Mouse (Mus musculus) embryonic facial prominence, embryonic 12.5 days (tissue): ENCODE results near the gene Inmt. TPM values are rescaled to one million over a fixed set of nuclear protein-coding genes. Genes with fewer than 3 reads are reported as not detected.

Source experiments
- ATAC-seq: fragments of 200-750 bp; cut with Nextera tagmentation; 2 replicates; pipeline ENCODE4 v1.8.0; 2017; ENCODE audit not compliant: insufficient number of reproducible peaks, insufficient read depth, low FRiP score, low TSS enrichment
- H3K27ac ChIP-seq: fragments of 300-500 bp; sonication (generic); 2 replicates; pipeline ENCODE4 v1.5.1; 2016; ENCODE audit warnings: mild to moderate bottlenecking
- H3K27me3 ChIP-seq: fragments of 300-500 bp; sonication (generic); 2 replicates; pipeline ENCODE4 v1.6.1; 2016; ENCODE audit warnings: mild to moderate bottlenecking, moderate library complexity
- H3K36me3 ChIP-seq: fragments of 300-500 bp; sonication (generic); 2 replicates; pipeline ENCODE4 v1.6.1; 2016; ENCODE audit warnings: mild to moderate bottlenecking
- H3K4me1 ChIP-seq: fragments of 300-500 bp; sonication (generic); 2 replicates; pipeline ENCODE4 v1.6.1; 2016
- H3K4me2 ChIP-seq: fragments of 300-500 bp; sonication (generic); replicated peaks from 2 replicates; pipeline ENCODE4 v1.6.1; 2016; ENCODE audit warnings: mild to moderate bottlenecking, moderate library complexity
- H3K4me3 ChIP-seq: fragments of 300-500 bp; sonication (generic); 2 replicates; pipeline ENCODE4 v1.5.1; 2016; ENCODE audit warnings: mild to moderate bottlenecking
- H3K9ac ChIP-seq: fragments of 300-500 bp; sonication (generic); 2 replicates; pipeline ENCODE4 v1.6.1; 2016; ENCODE audit warnings: mild to moderate bottlenecking, moderate library complexity
- H3K9me3 ChIP-seq: fragments of 300-500 bp; sonication (generic); 2 replicates; pipeline ENCODE4 v1.6.1; 2016; ENCODE audit warnings: mild to moderate bottlenecking, moderate library complexity
- WGBS: fragments of 180-500 bp; shearing (Covaris S2); methylation state at CpG from one replicate; pipeline ENCODE4 v1.1.7; 2016; 5-methylcytosine and 5-hydroxymethylcytosine counted together
- polyA plus RNA-seq: library from polyadenylated mRNA; unstranded; fragments of >200 nt; fragmentation: Nextera tagmentation; extraction: Ambion mirVana; gene quantifications from 2 replicates; pipeline ENCODE4 v1.2.1, GENCODE M21; 2016

Gene Inmt
- polyA plus RNA-seq: 2.4 and 2.6 TPM in 2 replicates

DNA sequence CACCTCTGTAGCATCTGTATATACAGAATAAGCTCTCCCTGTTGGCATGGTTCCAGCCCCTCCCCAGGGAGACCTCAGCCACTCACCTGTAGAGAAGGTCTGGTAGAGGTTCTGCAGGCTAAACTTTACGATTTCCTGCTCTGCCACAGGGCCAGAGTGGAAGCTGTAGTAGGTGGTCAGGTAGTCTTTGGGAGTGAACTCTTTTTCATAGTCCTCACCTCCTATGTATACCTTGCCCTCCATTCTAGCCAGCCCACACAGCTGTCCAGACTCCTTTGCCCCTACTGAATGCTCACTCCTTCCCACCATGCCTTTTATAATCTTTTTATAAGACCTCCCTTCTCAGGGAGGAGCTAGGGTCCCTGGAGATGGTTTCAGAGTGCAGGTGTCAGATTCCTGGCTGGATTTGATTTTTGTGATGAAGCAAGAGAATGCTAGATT lies at the start of gene Inmt:
TSS of gene Inmt (minus strand) at position 303 of the 441 bp plus-strand sequence.
- ATAC-seq: no peak
- H3K36me3 ChIP-seq: no peaks in the 10 kb centered on the region
- no peaks in the 10 kb centered on the region for H3K4me1 ChIP-seq
- no peaks in the 10 kb centered on the region for H3K27me3 ChIP-seq
- WGBS: 71% methylated on average over 1 of the region's 1 CpGs
- no peak within 1 kb of the TSS for H3K27ac ChIP-seq
- no peak within 1 kb of the TSS for H3K4me3 ChIP-seq
- H3K9ac ChIP-seq: no peak within 1 kb of the TSS
- H3K9me3 ChIP-seq: no peaks in the 10 kb centered on the region
- no peak within 1 kb of the TSS for H3K4me2 ChIP-seq

DNA sequence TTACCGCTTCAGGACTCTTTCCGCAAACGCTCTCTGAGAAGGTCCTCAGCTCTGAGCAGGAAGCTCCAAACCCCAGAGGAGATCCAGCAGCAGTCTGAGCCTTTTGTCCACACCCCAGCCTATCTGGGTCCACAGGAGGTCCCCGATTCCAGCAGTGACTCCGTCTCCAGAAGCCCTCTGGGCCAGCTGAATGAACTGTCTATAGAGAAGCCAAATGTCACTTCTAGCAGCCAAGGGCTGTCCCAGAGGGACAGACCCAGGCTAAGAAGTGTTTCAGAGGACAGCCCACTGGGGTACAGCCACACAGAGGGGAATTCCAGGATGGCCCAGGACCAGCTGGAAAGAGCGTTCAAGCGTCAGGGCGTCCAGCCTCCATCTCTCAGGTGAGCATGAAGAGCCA lies 49.1 kb upstream of the Inmt start:
- Histone ChIP-seq H3K9ac (no peak overlapping the region), H3K4me2 (no peak overlapping the region), H3K36me3 (peaks cover 34% of the 10 kb centered on the region), H3K27me3 (no peaks in the 10 kb centered on the region), H3K4me1 (no peaks in the 10 kb centered on the region), H3K9me3 (no peaks in the 10 kb centered on the region), H3K27ac (no peak overlapping the region), H3K4me3 (no peak overlapping the region)
- WGBS: 94% methylated on average over 8 of the region's 8 CpGs
- ATAC-seq: no peak

DNA sequence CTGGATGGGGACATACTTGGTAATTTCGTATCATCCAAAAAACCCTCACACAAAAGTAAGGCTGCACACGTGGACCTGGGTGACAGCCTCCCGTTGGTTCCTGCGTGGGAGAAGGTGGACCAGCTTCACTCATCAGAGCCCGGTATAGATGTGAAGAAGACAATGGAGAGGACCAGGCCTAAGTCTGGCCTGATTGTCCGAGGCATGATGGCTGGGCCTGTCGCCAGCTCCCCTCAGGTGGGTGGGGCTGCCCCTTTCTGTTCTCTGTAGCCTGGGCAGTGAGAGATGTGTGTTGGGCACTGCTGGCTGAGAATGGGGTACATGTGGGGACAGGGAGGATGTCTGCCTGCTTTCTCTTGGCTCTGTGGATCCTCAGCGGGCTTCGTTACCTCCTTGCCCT lies 43.4 kb upstream of the Inmt start:
- Histone ChIP-seq H3K4me2 (no peak overlapping the region), H3K9ac (no peak overlapping the region), H3K36me3 (peaks cover 46% of the 10 kb centered on the region), H3K27me3 (no peaks in the 10 kb centered on the region), H3K27ac (no peak overlapping the region), H3K4me3 (no peak overlapping the region), H3K9me3 (no peaks in the 10 kb centered on the region), H3K4me1 (no peaks in the 10 kb centered on the region)
- no peak for ATAC-seq
- WGBS: 92% methylated on average over 9 of the region's 9 CpGs

DNA sequence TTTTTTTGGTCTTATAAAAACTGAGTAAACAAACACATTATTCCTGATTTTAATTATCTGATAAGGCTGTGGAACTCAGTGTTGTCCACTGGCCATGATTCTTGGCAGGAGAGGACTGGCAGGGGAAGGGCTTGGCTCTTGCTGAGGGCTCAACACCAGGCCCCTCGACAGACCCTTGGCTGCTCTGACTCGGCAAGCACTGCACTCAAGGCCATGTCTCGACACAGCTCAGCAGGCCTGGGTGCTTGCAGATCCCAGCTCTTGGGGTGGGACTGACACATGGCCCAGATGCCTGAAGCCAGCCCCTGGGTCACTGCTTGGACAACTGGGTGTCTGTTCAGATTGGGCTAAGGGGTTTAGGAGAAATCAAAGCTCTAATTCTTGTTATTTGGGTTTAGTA lies 39.7 kb upstream of the Inmt start:
- H3K9ac ChIP-seq: no peak overlapping the region
- peaks cover 7% of the 10 kb centered on the region; the same call in 1 of the 2 replicates for H3K4me1 ChIP-seq
- no peak overlapping the region for H3K27ac ChIP-seq
- WGBS: 74% methylated on average over 3 of the region's 3 CpGs
- H3K36me3 ChIP-seq: peaks cover 43% of the 10 kb centered on the region
- no peaks in the 10 kb centered on the region for H3K27me3 ChIP-seq
- H3K4me2 ChIP-seq: no peak overlapping the region
- ATAC-seq: no peak
- no peaks in the 10 kb centered on the region for H3K9me3 ChIP-seq
- H3K4me3 ChIP-seq: no peak overlapping the region

DNA sequence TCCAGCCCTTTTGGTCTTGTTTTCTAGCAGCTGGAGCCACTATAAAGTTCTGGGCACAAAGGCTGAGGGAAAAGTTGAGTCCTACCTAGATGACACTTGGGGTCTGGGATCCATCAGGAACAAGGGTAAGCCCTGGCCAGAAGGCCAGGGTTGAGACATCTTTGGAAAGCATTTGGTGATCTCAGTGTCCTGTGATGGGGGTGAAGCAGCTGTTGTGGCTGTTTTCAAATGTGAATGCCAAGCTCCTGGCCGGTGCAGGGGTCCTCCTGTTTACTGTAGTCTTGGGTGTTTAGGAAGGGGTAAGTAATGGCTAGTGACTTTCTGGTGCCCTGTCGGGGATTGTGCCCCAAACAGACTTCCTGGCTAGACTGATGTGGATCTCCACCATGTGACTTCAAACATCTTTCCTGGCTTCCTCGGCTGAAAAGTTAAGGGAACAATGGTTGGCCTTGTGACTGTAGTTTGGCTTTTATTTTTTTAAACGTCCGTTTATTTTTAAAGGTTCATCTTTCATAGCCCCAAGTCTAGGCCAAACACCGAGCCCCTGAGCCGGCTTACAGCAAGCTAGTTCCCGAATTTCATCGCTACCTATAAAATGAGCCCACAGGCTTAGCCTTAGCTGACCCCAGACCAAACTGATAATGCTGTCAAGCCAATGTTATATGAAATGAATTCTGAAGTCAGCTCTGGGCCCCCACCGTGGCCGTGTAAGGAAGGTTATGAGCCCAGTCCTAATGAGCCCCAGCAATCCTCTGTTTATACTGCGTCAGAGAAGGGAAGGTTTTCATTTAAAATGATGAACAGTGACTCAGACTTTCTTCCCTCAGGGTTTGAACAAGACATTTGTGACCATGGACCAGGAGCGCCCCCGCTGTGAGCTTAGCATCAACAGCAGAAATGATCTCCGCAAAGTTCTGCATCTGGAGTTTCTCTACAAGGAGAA lies 35.9 kb upstream of the Inmt start:
- H3K4me2 ChIP-seq: no peak overlapping the region
- peak overlapping the region; percentile 59 for H3K27ac ChIP-seq
- no peaks in the 10 kb centered on the region for H3K27me3 ChIP-seq
- peaks cover 26% of the 10 kb centered on the region; the same call in 1 of the 2 replicates for H3K4me1 ChIP-seq
- H3K36me3 ChIP-seq: peaks cover 12% of the 10 kb centered on the region
- peak; percentile 55 for ATAC-seq
- no peak overlapping the region for H3K9ac ChIP-seq
- WGBS: 27% methylated on average over 15 of the region's 15 CpGs
- H3K9me3 ChIP-seq: no peaks in the 10 kb centered on the region
- H3K4me3 ChIP-seq: no peak overlapping the region

DNA sequence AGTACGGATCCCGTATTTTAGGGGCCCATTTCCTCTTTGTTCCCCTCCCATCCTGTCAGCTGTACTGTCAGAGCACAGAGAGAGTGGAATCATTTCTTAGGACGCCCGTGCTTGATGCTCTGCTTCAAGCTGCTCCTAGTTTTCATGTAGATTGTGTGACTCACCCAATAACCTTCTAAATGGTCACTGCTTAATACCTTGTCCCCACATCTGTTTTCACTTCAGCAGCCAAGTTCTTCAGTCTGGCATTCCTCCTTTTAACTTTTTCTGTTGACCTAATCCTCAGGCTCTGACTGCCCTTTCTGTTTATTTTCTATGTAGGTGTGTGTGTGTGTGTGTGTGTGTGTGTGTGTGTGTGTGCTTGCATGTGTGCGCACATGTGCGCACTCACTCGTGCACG lies 32.9 kb upstream of the Inmt start:
- no peak overlapping the region for H3K4me2 ChIP-seq
- ATAC-seq: no peak
- no peaks in the 10 kb centered on the region for H3K9me3 ChIP-seq
- no peak overlapping the region for H3K4me3 ChIP-seq
- H3K9ac ChIP-seq: no peak overlapping the region
- H3K27ac ChIP-seq: peak overlapping the region; percentile 50; the same call in 1 of the 2 replicates
- 54% methylated on average over 8 of the region's 8 CpGs for WGBS
- H3K4me1 ChIP-seq: peaks cover 36% of the 10 kb centered on the region
- H3K27me3 ChIP-seq: no peaks in the 10 kb centered on the region
- peaks cover 9% of the 10 kb centered on the region for H3K36me3 ChIP-seq

DNA sequence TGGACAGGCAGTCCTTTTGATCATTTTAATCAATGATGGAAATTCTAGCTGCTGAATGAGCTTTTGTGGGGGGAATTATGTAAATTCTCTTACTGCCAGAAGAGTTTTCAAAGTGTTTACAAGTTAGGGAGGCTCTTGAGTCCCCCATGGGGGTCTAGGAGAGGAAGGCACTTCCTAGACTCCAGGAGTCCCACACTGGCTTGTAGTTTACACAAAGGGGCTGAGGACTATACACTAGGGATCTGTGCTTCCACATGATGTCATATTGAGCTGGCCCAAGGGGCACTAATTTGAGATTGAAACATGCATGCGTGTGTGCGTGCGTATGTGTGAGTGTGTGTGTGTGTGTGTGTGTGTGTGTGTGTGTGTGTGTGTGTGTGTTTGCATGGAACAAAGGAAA lies 29.1 kb upstream of the Inmt start:
- Histone ChIP-seq H3K4me2 (peak overlapping the region; percentile 58), H3K27me3 (no peaks in the 10 kb centered on the region), H3K9ac (peak overlapping the region; percentile 51), H3K9me3 (no peaks in the 10 kb centered on the region), H3K27ac (peak overlapping the region; percentile 87), H3K36me3 (no peaks in the 10 kb centered on the region; the same call in 1 of the 2 replicates), H3K4me1 (peaks cover 26% of the 10 kb centered on the region), H3K4me3 (peak overlapping the region; percentile 50)
- 0 out of 2 replicates have a peak, but pooled peaks have one; percentile 32 for ATAC-seq
- WGBS: 68% methylated on average over 3 of the region's 3 CpGs

DNA sequence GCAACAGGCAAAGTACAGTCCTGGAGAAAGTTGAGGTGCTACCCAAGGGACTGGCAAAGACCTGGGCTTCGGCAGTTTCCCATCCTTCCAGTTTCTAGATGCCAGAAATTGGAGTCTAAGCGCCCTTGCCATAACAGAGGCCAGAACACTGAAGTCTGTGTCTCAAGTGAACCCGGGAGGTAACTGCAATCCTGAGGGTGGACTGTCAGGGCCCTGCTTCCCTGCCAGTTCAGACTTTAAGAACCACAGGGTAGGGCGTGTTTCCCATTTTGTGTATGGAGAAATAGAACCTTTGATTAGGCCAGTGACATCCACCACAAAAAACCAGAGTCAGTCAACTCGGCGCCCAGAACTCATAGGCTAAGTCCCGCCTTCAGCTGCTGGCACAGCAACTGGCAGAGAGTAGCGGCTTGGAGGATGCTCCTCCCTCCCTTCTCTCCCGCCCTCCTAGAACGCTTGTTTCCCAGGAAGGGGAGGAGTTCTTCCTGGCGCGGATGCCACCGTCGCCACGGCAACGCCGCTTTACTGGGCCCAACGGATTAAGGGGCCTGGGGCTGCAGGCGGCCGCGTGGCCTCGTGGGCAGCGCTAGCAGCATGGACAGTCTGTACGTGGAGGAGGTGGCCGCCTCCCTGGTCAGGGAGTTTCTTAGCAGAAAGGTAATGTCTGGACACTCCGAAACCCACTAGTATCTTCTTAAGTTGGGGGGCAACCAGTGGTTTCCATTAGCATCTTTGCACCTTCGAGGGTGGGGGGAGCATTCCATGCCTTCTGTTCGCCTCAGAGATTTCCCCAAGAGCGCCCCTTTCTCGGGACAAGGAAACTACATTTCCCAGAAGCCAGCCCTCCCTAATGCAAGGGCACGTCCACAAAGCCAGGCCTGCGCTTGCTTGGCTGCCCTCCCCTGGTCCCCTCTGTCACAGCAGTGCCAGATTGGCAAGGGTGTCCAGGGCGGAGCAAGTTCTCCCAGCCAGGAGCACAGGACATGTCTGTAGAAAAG lies 28.4 kb upstream of the Inmt start, which contains the start of gene Mindy4:
TSS of gene Mindy4 (plus strand) at position 471 of the 998 bp plus-strand sequence.
- 3% methylated on average over 33 of the region's 33 CpGs for WGBS
- H3K9me3 ChIP-seq: no peaks in the 10 kb centered on the region
- ATAC-seq: peak; percentile 93
- peak within 1 kb of the TSS; percentile 51 for H3K9ac ChIP-seq
- H3K27ac ChIP-seq: peak within 1 kb of the TSS; percentile 87
- peaks cover 25% of the 10 kb centered on the region for H3K4me1 ChIP-seq
- H3K4me3 ChIP-seq: peak within 1 kb of the TSS; percentile 50
- no peaks in the 10 kb centered on the region; the same call in 1 of the 2 replicates for H3K36me3 ChIP-seq
- H3K4me2 ChIP-seq: peak within 1 kb of the TSS; percentile 58
- H3K27me3 ChIP-seq: no peaks in the 10 kb centered on the region

DNA sequence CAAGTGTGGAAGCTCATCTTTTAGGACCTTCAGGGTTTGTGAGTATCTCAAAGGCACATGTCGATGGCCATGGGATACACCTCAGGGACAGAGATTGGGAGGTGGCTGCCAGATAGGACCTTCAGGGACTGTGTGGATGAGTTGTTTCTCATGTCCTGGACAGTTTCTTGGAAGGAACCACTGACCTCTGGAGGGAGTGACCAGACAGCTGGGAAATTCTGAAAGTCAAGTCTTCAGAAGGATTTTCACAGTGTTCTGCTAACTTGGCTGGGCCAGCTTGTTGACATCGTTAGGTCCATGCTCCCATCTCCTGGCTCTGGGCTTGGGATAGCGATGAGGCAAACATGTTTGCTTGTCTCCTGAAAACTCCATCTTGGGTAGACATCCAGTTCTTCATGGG lies 24.2 kb upstream of the Inmt start:
- 88% methylated on average over 3 of the region's 3 CpGs for WGBS
- no peak overlapping the region for H3K4me2 ChIP-seq
- peaks cover 3% of the 10 kb centered on the region for H3K4me1 ChIP-seq
- no peaks in the 10 kb centered on the region for H3K36me3 ChIP-seq
- H3K4me3 ChIP-seq: no peak overlapping the region
- no peak overlapping the region for H3K27ac ChIP-seq
- no peaks in the 10 kb centered on the region for H3K27me3 ChIP-seq
- H3K9me3 ChIP-seq: no peaks in the 10 kb centered on the region
- H3K9ac ChIP-seq: no peak overlapping the region
- ATAC-seq: no peak

DNA sequence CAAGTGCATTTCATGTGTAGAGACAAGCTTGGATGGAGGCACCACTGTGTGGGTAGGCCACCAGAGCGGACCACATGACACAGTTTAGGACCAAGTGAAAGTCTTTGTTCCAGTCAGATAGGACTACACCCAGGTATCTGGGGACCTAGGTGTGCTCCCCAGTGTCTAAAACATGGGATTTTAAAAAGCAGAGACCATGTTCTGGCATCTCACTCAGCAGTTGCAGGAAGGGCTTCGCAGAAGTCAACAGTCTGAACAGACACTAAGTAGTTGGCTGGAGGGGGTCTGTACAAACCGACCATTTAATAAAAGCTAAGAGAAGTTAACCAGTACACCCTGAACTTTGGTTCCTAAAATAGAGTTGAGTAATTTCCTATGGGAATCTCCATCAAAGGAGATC lies 18.3 kb upstream of the Inmt start:
- Histone ChIP-seq H3K4me3 (no peak overlapping the region), H3K9ac (no peak overlapping the region), H3K4me1 (no peaks in the 10 kb centered on the region), H3K27ac (no peak overlapping the region), H3K36me3 (no peaks in the 10 kb centered on the region), H3K4me2 (no peak overlapping the region), H3K27me3 (no peaks in the 10 kb centered on the region), H3K9me3 (no peaks in the 10 kb centered on the region)
- no peak for ATAC-seq
- WGBS: 89% methylated on average over 3 of the region's 3 CpGs

DNA sequence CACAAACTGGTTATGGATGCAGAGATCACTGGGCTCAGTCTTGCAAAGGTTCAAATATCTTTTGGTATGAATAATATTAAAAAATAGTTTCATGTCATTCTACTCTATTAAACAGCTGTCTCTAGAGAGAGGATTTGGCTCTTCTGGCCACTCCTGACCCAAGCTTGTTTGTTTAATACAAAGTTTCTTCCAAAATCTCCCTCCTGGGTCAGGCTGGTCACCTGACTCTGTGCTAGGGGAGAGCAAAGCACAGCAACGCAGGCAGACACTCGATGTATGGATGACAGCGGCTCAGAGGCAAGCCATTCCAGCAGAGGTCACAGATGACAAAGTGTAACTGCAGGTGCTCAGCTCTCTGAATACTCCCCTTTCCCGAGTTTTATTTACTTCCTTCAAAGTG lies 16.7 kb upstream of the Inmt start:
- no peaks in the 10 kb centered on the region for H3K9me3 ChIP-seq
- no peaks in the 10 kb centered on the region for H3K27me3 ChIP-seq
- no peak overlapping the region for H3K9ac ChIP-seq
- no peak overlapping the region for H3K4me2 ChIP-seq
- H3K4me3 ChIP-seq: no peak overlapping the region
- ATAC-seq: no peak
- H3K36me3 ChIP-seq: no peaks in the 10 kb centered on the region
- 62% methylated on average over 4 of the region's 4 CpGs for WGBS
- H3K4me1 ChIP-seq: no peaks in the 10 kb centered on the region
- no peak overlapping the region for H3K27ac ChIP-seq
